Mouse (Mus musculus): ENCODE data around the gene Serpina9. TPM values are rescaled to one million over a fixed set of nuclear protein-coding genes. Genes with fewer than 3 reads are reported as not detected.

The Serpina9 gene
- polyA plus RNA-seq, 1 experiment, result 2.7 TPM

GRCm38 (mm10) chr12:103996513-103996912, 17.0 kb downstream of the Serpina9 start:
- DNase-seq, result no peak
- no peak for TF ChIP-seq POLR2A (IDR thresholded peaks at IDR 0.05; ENCODE audit: borderline replicate concordance, extremely low read depth, low read depth, low read length)
- TF ChIP-seq CTCF (IDR thresholded peaks at IDR 0.05; ENCODE audit: insufficient read depth, low read length), result no peak
- no peak overlapping the region for H3K4me3 ChIP-seq (replicated peaks; ENCODE audit: extremely low read depth, low read depth, low read length)
- no peaks in the 10 kb centered on the region for H3K4me1 ChIP-seq (ENCODE audit: control insufficient read depth, insufficient read depth, low read length)
- WGBS, result 53% methylated on average over 2 of the region's 2 CpGs

GRCm38 (mm10) chr12:103995292-103996072, 18.1 kb downstream of the Serpina9 start:
- peak; percentile 70 for DNase-seq
- 34% methylated on average over 5 of the region's 5 CpGs for WGBS
- no peak overlapping the region for H3K4me3 ChIP-seq (replicated peaks; ENCODE audit: extremely low read depth, low read depth, low read length)
- H3K4me1 ChIP-seq (ENCODE audit: control insufficient read depth, insufficient read depth, low read length), result no peaks in the 10 kb centered on the region
- TF ChIP-seq POLR2A (IDR thresholded peaks at IDR 0.05; ENCODE audit: borderline replicate concordance, extremely low read depth, low read depth, low read length), result no peak
- peak; percentile 92 for TF ChIP-seq CTCF (IDR thresholded peaks at IDR 0.05; ENCODE audit: insufficient read depth, low read length)

DNA sequence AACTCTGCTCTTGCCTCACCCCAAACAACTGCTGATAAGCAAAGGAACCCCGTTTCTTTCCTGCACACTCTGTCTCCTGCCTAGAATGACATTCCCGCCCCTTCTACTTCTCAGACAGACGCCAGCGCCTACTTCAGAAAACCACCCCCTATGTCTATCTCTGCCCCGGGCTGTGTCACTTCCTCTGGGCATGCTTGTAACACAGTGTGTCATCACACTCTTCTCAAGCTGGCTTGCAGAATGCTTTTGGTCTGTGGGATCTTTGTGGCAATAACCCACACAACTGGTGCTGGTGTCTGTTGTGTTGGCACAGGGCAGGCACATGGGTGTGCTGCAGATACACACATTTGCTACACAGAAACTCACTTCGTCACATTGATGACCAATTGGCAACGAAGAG, 20.6 kb downstream of the Serpina9 start:
- no peak for DNase-seq
- Histone ChIP-seq H3K4me1 (ENCODE audit: control insufficient read depth, insufficient read depth, low read length) (no peaks in the 10 kb centered on the region), H3K4me3 (replicated peaks; ENCODE audit: extremely low read depth, low read depth, low read length) (no peak overlapping the region)
- no peak for TF ChIP-seq POLR2A (IDR thresholded peaks at IDR 0.05; ENCODE audit: borderline replicate concordance, extremely low read depth, low read depth, low read length)
- TF ChIP-seq CTCF (IDR thresholded peaks at IDR 0.05; ENCODE audit: insufficient read depth, low read length), result no peak
- 48% methylated on average over 7 of the region's 7 CpGs for WGBS

GRCm38 (mm10) chr12:103989857-103990256, 23.7 kb downstream of the Serpina9 start, which contains the start of gene Serpina11:
Serpina11 (minus strand) TSS chr12:103989957.
- 76% methylated on average over 6 of the region's 6 CpGs for WGBS
- Histone ChIP-seq H3K4me3 (replicated peaks; ENCODE audit: extremely low read depth, low read depth, low read length) (no peak within 1 kb of the TSS), H3K4me1 (ENCODE audit: control insufficient read depth, insufficient read depth, low read length) (no peaks in the 10 kb centered on the region)
- DNase-seq, result no peak
- no peak for TF ChIP-seq CTCF (IDR thresholded peaks at IDR 0.05; ENCODE audit: insufficient read depth, low read length)
- no peak for TF ChIP-seq POLR2A (IDR thresholded peaks at IDR 0.05; ENCODE audit: borderline replicate concordance, extremely low read depth, low read depth, low read length)

DNA sequence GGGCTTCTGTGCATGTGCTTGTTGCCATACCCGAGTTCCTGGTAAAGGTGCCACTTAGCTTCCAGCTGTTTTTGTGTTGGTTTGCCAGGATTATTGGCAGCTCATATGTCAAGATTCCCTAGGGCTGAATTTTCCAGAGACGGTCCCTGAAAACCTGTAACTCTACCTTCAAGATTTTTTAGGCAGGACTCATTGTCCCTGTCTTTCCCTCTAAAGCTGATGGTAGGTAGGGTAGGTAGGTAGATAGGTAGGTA, 24.1 kb downstream of the Serpina9 start:
- H3K4me1 ChIP-seq (ENCODE audit: control insufficient read depth, insufficient read depth, low read length), result no peaks in the 10 kb centered on the region
- DNase-seq, result no peak
- WGBS, result 59% methylated on average over 2 of the region's 2 CpGs
- no peak overlapping the region for H3K4me3 ChIP-seq (replicated peaks; ENCODE audit: extremely low read depth, low read depth, low read length)
- no peak for TF ChIP-seq POLR2A (IDR thresholded peaks at IDR 0.05; ENCODE audit: borderline replicate concordance, extremely low read depth, low read depth, low read length)
- TF ChIP-seq CTCF (IDR thresholded peaks at IDR 0.05; ENCODE audit: insufficient read depth, low read length), result no peak

DNA sequence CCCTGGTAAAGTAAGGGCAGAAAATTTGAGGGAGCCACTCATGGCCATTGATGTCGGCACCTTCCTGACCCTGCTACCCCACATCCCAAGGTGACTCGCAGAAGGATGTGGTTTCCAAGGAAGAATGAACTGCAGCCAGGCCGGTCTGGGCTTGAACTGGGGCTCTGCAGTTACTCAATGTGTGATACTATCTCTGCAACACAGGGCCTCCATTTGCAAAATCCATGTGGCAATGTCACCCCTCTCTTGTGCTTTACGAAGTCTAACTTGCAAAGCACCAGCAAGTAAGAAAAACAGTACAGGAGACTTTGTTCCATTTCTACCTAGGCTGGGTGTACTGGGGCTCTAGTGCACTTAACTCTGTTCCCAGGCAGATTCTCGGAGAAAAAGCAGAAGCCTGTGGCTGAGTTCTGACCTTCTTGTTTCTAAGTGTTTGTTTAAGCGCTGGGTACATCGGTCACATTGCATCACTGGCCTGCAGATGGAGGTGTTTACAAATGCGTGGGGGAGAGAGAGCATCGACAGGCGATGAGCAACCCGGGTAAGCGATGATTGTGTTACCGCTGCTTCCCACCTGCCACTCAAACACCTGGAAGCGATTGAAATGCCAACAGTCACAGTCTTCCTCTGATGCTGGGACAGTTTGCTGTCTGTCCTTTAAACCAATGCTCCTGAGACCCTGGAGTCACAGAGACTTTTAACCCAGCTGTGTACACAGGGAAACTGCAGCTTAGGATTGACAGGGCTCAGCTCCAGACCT, 24.6 kb downstream of the Serpina9 start:
- 30% methylated on average over 14 of the region's 14 CpGs for WGBS
- Histone ChIP-seq H3K4me1 (ENCODE audit: control insufficient read depth, insufficient read depth, low read length) (no peaks in the 10 kb centered on the region), H3K4me3 (replicated peaks; ENCODE audit: extremely low read depth, low read depth, low read length) (no peak overlapping the region)
- DNase-seq, result no peak
- TF ChIP-seq POLR2A (IDR thresholded peaks at IDR 0.05; ENCODE audit: borderline replicate concordance, extremely low read depth, low read depth, low read length) (no peak), CTCF (IDR thresholded peaks at IDR 0.05; ENCODE audit: insufficient read depth, low read length) (no peak)

DNA sequence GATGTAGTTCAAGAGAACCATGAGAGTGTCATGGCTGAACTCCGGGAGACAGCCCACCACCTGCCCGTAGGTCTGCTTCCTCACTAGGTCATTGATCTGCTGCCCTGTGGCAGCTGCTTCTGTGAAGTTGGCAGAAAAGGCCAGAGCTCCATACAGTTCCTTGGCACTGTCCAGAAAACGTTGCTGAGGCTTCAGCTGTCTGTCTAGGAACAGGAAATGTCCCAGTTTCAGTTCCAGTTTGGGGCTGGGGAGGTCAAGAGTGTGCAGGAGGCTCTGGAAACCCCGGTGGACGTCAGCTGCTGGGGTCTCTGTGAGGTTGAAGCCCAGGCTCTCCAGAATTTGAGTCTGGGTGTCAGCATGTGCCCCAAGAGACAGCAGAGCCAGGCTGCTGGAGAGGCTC, 27.7 kb downstream of the Serpina9 start:
- no peaks in the 10 kb centered on the region for H3K4me1 ChIP-seq (ENCODE audit: control insufficient read depth, insufficient read depth, low read length)
- no peak overlapping the region for H3K4me3 ChIP-seq (replicated peaks; ENCODE audit: extremely low read depth, low read depth, low read length)
- TF ChIP-seq CTCF (IDR thresholded peaks at IDR 0.05; ENCODE audit: insufficient read depth, low read length), result no peak
- no peak for TF ChIP-seq POLR2A (IDR thresholded peaks at IDR 0.05; ENCODE audit: borderline replicate concordance, extremely low read depth, low read depth, low read length)
- 43% methylated on average over 5 of the region's 5 CpGs for WGBS
- DNase-seq, result no peak

DNA sequence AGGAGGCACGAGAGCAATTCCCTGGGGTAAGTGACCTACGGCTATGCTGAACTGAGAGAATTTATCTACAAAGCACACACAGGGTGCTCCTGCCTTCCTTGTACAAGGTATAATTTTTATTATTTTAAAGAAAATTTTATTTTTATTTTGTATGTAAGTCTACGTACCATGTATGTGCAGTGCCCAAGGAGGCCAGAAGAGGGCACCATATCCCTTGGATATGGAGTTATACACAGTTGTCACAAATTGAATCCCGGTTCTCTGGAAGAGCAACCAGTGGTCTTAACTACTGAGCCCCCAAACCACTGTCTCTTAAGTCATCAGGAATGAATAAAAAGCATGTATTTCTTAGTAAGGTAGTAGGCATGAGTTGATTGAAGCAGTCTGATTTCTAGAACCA, 28.6 kb downstream of the Serpina9 start:
- H3K4me3 ChIP-seq (replicated peaks; ENCODE audit: extremely low read depth, low read depth, low read length), result no peak overlapping the region
- H3K4me1 ChIP-seq (ENCODE audit: control insufficient read depth, insufficient read depth, low read length), result no peaks in the 10 kb centered on the region
- TF ChIP-seq POLR2A (IDR thresholded peaks at IDR 0.05; ENCODE audit: borderline replicate concordance, extremely low read depth, low read depth, low read length) (no peak), CTCF (IDR thresholded peaks at IDR 0.05; ENCODE audit: insufficient read depth, low read length) (0 out of 2 replicates have a peak, but pooled peaks have one; percentile 12)
- 55% methylated on average over 4 of the region's 4 CpGs for WGBS
- DNase-seq, result no peak

GRCm38 (mm10) chr12:103981646-103982360, 31.8 kb downstream of the Serpina9 start:
- Histone ChIP-seq H3K4me3 (replicated peaks; ENCODE audit: extremely low read depth, low read depth, low read length) (no peak overlapping the region), H3K4me1 (ENCODE audit: control insufficient read depth, insufficient read depth, low read length) (no peaks in the 10 kb centered on the region)
- no peak for DNase-seq
- TF ChIP-seq CTCF (IDR thresholded peaks at IDR 0.05; ENCODE audit: insufficient read depth, low read length) (no peak), POLR2A (IDR thresholded peaks at IDR 0.05; ENCODE audit: borderline replicate concordance, extremely low read depth, low read depth, low read length) (no peak)
- WGBS, result 48% methylated on average over 7 of the region's 7 CpGs
